Mouse (Mus musculus) ovary, postnatal 10 days (tissue): ENCODE measurements around the gene Slk.

Experiments
- DNase-seq: peaks from one replicate; pipeline ENCODE4 v3.0.0; 2022; ENCODE audit warnings: low spot score

The Slk gene

DNA sequence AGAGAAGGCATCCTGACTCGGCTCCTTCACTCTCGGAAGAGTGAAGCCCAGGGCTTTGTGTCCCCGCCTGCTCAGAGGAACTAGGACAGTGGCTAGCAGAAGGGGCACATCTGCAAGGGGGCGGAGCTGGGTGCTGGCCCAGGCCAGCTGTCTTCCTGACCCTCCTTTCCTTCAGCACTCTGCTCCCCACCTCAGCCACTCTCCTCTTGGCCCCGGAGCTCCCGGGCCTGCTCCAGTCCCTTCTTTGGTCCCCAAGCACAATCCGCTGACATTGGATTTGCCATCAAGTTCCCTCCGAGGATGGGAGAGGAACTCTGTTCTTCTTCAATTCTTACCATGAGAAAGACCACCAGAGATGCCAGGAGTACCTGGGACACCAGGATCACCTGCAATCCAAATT lies 72.8 kb downstream of the Slk start:
- no peak for DNase-seq

DNA sequence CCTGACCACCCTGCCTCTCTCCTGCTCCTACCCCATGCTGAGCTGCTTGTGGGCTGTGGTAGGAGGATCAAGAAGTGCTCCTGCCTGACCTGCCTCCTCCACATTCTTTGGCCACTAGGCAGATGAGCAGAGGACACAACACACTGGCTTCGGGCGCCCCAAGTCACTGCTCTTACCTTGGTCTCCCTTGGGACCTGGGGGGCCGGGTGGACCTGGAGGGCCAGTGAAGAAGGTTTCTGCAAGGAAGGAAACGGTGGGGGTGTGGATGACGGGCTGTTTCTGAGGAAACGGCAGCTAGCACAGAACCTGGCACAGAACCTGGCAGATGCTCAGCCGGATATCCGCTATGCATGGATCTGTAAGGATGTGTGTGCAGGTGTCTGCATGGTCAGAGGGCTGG lies 73.7 kb downstream of the Slk start:
- no peak for DNase-seq

DNA sequence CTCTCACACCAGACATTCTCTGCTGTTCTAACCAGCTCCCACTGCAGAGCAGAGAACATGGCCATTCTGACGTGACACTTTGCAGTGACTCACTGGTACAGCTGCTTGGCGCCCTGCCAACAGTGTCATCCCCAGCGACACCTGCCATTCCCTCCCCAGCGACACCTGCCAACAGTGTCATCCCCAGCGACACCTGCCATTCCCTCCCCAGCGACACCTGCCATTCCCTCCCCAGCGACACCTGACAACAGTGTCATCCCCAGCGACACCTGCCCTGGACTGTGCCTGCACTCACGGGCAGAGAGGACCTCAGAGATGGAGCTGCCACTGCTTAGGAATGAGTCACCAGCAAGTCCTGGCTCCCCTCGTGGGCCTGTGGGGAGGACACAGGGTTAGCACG lies 75.4 kb downstream of the Slk start:
- DNase-seq: no peak

DNA sequence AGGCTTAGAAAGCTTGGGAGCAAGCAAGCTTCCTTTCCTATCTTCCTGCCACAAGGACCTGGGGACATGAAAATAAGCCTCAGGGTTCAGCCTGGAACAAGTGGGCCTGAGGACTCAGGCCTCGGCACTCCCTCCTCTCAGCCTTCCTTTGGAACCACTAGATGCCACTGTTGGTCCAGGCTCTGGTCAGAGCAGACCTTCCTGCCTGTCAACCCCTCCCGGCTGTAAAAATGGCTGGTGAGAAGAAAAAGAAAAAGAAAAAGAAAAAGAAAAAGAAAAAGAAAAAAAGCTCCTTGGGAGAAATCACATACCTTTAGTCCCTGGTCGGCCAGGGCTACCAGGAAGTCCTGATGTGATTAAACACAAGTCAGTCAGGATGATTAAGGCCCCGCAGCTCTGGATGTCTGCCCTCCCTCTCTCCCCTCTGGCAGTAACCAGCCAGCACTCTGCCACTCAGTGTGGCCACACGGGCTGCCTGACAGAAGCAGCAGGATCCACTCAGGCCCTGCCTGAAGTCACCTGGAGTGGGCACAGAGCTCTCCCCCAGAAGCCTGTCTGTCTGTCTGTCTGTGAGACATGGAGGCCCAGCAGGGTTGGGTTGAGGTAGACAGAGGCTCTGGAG lies 79.5 kb downstream of the Slk start:
- no peak for DNase-seq

DNA sequence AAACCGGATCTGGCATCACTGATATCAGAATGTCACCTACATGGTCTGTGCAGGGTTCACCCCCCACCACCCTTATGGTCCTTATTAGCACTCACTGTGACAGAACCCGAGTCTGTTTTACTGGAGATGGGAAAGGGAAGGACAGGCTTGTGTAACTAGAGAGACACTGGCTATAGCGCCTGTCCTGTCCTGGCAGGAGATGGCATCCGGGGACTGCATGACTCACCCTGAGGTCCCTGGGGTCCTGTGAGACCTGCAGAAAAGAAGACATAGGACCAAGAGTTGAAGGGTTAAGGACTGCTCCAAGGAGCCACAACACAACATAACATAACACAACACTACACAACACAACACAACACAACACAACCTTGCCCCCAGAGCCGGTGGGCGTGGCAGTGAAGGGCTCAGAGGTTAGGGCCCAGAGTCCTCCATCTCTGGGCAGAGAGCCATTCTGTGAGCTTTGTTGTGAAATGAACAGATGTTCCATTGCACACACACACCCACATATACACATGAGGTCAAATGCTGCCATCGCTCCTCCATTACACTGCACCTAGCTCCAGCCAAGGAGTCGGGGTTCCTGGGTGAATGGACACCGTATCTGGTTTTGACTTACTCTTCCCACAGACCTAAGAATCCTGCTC lies 80.4 kb downstream of the Slk start:
- DNase-seq: no peak

DNA sequence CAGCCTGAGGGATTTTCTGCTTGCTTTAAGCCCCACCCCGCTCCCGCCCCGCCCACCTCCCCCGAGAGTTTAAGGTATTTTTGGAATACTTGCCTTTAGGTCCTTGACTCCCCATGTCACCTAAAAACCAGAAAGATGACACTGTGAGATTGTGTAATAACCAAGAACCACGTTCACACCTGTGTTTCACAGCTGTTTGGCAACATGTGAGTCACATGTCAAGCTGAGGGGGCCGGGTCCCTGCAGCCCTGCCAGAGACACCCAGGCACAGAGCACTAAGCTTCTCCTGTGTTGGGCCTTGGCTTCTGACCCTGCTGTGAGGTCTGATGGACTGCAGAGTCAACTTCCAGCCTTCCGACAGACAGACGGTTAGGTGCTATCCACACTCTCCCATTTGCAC lies 88.1 kb downstream of the Slk start:
- DNase-seq: no peak

DNA sequence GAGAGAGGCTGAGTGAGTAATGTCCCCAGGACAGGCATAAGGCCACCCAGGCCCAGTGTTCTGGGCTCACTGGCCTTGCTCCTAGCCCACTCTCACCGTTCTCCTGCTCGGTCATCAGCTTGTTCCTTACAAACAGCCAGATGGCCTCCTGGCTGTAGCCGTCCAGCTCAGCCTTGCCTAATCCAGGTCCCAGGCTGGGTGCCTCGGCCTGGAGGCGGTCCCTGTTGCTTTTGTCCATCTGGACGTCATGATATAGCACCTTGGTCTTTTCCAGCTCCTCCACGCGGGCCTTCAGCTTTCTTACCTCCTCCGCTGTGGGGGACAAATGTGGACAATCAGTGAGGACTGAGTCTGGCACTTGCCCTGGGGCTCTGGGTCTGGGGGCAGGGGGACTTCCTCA lies 88.9 kb downstream of the Slk start:
- no peak for DNase-seq

DNA sequence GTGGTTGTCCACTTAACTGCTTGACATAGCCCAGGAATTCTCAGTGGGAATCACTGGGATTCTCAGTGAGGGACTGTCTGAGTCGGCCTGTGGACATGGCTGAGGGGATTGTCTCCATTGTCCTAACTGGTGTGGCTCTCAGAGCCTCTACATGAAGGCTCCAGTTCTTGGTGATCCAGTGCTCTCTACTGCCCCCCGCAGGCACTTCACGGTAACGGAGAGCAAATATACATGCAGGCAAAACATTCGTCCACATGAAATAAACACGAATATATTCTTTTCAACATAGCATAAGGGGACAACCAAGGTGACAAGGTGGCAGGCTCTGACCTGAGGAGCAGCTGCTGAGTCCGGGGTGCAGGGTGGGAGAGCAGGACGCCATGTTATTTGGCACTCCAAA lies 94.9 kb downstream of the Slk start:
- no peak for DNase-seq

DNA sequence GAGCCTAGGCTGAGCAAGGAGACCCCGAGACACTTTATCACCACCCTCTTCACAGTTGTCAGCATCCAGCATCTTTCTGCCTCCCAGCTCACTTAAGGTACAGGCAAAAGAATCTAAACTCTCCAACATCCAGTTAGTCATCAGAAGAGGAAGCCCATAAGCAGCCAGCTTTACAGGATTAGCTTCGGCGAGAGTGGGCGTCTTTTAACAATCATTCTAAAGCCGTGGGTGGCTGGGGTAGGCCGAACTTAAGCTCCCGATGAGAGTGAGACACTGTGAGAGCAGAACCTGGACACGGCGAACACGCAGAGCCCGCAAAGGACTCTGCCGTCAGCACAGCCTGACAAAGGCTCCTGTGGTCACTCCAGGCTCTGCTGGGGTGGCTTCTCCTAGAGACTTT lies 99.2 kb downstream of the Slk start:
- no peak for DNase-seq

DNA sequence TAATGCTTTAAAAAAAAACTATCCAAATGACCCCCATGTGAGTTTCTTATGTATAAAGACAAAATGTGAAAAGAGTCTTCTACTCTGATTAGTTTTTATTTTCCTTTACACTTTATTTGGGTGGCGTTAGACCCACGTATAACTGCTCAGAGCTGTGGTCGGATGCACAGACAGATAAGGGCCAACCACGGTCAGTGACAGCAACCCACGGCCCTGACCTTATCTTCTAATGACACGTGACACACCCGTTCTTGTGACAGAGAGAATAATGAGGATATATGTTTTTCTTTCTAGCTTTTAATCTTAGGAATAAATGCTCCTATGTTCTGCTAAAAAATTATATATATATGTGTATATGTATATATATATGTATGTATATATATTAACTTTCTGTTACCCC lies 110.1 kb downstream of the Slk start:
- DNase-seq: no peak

DNA sequence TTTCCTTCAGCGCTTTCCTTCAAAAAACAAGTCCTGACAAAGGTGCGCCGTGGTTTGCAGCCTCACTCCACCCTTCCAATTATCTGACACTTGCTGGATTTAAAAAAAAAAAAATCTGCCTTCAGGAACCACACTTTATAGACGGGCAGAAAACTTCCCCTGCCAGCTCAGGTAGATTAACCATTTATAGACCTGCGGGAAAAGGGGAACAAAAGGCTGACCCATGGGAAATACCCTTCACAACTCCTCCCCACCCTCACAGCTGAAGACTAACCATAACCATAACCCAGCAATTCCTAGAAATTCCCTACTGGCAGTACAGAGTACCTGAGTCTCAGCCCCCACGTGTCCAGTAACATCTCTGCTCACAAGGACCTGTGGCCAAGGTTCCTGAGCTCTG lies 112.5 kb downstream of the Slk start, which contains the start of gene Col17a1:
Gene Col17a1, minus strand, starts transcription at position 101 of the 400 bp plus-strand sequence.
- no peak for DNase-seq
